Mouse (Mus musculus): ENCODE measurements around the gene Ulk3. TPM values are rescaled to one million over a fixed set of nuclear protein-coding genes. Genes with fewer than 3 reads are reported as not detected.

Gene Ulk3
- polyA plus RNA-seq, 1 experiment from 2014 or later, result 6.4 TPM

GRCm38 (mm10) chr9:57557215-57557614 is 32.0 kb upstream of the Ulk3 start:
- Histone ChIP-seq H3K9ac (no peak overlapping the region), H3K27me3 (replicated peaks) (peaks cover 4% of the 10 kb centered on the region; the same call in 1 of the 2 replicates), H3K4me3 (no peak overlapping the region), H3K27ac (no peak overlapping the region), H3K4me1 (peaks cover 24% of the 10 kb centered on the region), H3K9me3 (replicated peaks) (no peaks in the 10 kb centered on the region), H3K36me3 (no peaks in the 10 kb centered on the region), H3K4me2 (no peak overlapping the region)
- 70% methylated on average over 3 of the region's 3 CpGs for WGBS (ENCODE audit: insufficient replicate concordance)
- ATAC-seq, result no peak

DNA sequence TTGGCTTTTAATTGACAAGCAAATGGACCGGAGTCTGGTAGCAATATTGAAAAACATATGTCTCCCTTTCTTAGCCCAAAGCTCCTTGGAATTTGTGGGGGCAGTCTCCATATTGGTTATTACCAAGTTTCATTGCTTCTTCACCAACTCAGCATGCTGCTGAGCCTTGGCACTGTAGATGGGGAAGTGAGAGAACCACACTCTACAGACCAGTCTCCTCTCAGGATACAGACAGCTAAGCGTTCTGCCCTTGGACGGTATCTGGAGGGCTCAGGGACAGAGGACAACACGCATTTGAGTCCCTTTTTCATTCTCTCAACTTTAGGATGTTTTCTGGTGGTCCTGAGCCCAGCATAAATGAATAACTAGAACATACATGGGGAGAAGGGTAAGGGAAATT is 30.6 kb upstream of the Ulk3 start:
- Histone ChIP-seq H3K9me3 (replicated peaks) (no peaks in the 10 kb centered on the region), H3K4me1 (peaks cover 32% of the 10 kb centered on the region), H3K27me3 (replicated peaks) (peaks cover 4% of the 10 kb centered on the region; the same call in 1 of the 2 replicates), H3K4me2 (no peak overlapping the region), H3K4me3 (no peak overlapping the region), H3K36me3 (no peaks in the 10 kb centered on the region), H3K9ac (no peak overlapping the region), H3K27ac (no peak overlapping the region)
- 65% methylated on average over 4 of the region's 4 CpGs for WGBS (ENCODE audit: insufficient replicate concordance)
- ATAC-seq, result no peak

GRCm38 (mm10) chr9:57559568-57559967 is 29.7 kb upstream of the Ulk3 start:
- H3K9me3 ChIP-seq (replicated peaks), result no peaks in the 10 kb centered on the region
- peaks cover 4% of the 10 kb centered on the region; the same call in 1 of the 2 replicates for H3K27me3 ChIP-seq (replicated peaks)
- peaks cover 36% of the 10 kb centered on the region for H3K4me1 ChIP-seq
- 48% methylated on average over 2 of the region's 2 CpGs for WGBS (ENCODE audit: insufficient replicate concordance)
- H3K36me3 ChIP-seq, result no peaks in the 10 kb centered on the region
- H3K9ac ChIP-seq, result no peak overlapping the region
- H3K4me2 ChIP-seq, result no peak overlapping the region
- no peak for ATAC-seq
- H3K4me3 ChIP-seq, result no peak overlapping the region
- no peak overlapping the region for H3K27ac ChIP-seq

GRCm38 (mm10) chr9:57560263-57560662 is 29.0 kb upstream of the Ulk3 start:
- no peaks in the 10 kb centered on the region for H3K9me3 ChIP-seq (replicated peaks)
- no peak for ATAC-seq
- H3K4me2 ChIP-seq, result peak overlapping the region; percentile 83
- peak overlapping the region; percentile 63; the same call in 1 of the 2 replicates for H3K27ac ChIP-seq
- 25% methylated on average over 7 of the region's 7 CpGs for WGBS (ENCODE audit: insufficient replicate concordance)
- H3K36me3 ChIP-seq, result no peaks in the 10 kb centered on the region
- H3K27me3 ChIP-seq (replicated peaks), result peaks cover 4% of the 10 kb centered on the region; the same call in 1 of the 2 replicates
- H3K4me1 ChIP-seq, result peaks cover 40% of the 10 kb centered on the region
- peak overlapping the region; percentile 70; the same call in 1 of the 2 replicates for H3K9ac ChIP-seq
- peak overlapping the region; percentile 68 for H3K4me3 ChIP-seq

DNA sequence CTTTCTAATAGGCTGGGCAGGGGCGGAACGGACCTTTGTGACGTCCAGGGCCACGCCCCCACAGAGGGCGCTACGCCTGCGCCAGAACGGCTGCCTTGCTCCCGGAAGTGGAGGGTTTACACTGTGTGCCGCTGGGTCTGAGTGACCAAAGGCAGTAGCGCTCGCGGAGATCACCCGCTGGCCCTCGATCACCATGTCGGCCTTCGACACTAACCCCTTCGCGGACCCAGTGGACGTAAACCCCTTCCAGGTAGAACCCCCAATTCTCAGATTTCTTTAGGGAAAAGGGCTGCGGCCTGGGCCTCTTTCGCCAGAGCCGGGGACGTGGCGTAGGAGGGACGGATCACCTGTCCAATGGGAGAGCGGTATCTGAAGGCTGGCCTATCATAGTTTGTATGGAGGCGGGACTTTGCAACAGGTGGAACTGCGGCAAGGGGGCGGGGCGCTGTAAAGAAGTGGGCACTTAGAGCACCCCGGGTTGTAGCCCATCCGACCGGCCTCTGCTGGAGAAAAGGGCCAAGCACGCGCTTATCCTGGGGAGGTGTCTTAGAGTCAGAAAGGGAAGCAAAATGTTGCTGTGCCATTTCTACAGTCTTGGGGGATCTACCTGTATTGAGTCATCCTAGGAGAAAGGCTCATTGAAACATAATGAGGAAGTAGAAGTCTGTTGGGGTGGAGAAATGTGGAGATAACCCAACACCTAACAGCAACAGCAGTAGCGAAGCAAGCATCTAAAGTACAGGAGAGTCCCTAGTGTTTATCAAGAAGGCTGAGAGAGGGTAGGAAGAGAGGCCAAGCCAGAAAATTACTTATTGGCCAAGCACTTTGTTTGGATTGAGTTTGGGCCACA is 28.2 kb upstream of the Ulk3 start, which contains the start of gene Scamp2:
TSS of gene Scamp2 (plus strand) at position 83 of the 850 bp plus-strand sequence.
- H3K9me3 ChIP-seq (replicated peaks), result no peaks in the 10 kb centered on the region
- WGBS (ENCODE audit: insufficient replicate concordance), result under 1% methylated on average over 37 of the region's 37 CpGs
- H3K27me3 ChIP-seq (replicated peaks), result peaks cover 4% of the 10 kb centered on the region; the same call in 1 of the 2 replicates
- H3K9ac ChIP-seq, result peak within 1 kb of the TSS; percentile 70
- peak within 1 kb of the TSS; percentile 63 for H3K27ac ChIP-seq
- H3K36me3 ChIP-seq, result no peaks in the 10 kb centered on the region
- H3K4me3 ChIP-seq, result peak within 1 kb of the TSS; percentile 68
- peaks cover 47% of the 10 kb centered on the region for H3K4me1 ChIP-seq
- ATAC-seq, result peak; percentile 99
- H3K4me2 ChIP-seq, result peak within 1 kb of the TSS; percentile 83

DNA sequence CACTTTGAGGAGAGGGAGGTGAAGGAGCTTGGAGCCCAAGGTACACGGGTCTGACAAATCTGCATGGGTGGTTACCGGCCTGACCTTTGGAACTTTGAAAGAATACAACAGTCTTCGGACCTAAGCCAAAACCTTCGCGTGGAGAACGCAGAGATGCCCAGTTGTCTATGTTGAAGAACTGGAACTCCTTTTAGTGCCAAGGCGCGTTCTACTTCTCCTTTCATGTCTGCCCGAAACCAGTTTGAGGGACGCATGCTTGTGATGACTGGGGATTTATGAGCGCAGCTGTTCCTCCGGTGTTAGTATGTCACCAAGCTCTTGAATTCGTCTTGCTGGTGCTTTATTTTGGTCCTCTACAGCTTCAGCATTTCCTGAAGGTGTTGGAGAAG is 27.5 kb upstream of the Ulk3 start:
- Histone ChIP-seq H3K9ac (peak overlapping the region; percentile 70), H3K4me1 (peaks cover 48% of the 10 kb centered on the region), H3K4me3 (peak overlapping the region; percentile 68), H3K4me2 (peak overlapping the region; percentile 83), H3K27ac (peak overlapping the region; percentile 61), H3K36me3 (no peaks in the 10 kb centered on the region), H3K9me3 (replicated peaks) (no peaks in the 10 kb centered on the region), H3K27me3 (replicated peaks) (peaks cover 4% of the 10 kb centered on the region; the same call in 1 of the 2 replicates)
- WGBS (ENCODE audit: insufficient replicate concordance), result 69% methylated on average over 13 of the region's 13 CpGs
- ATAC-seq, result no peak

- H3K36me3 ChIP-seq, result peaks cover 4% of the 10 kb centered on the region
- peaks cover 4% of the 10 kb centered on the region; the same call in 1 of the 2 replicates for H3K27me3 ChIP-seq (replicated peaks)
- no peak overlapping the region for H3K9ac ChIP-seq
- WGBS (ENCODE audit: insufficient replicate concordance), result 44% methylated on average over 4 of the region's 4 CpGs
- H3K4me3 ChIP-seq, result no peak overlapping the region
- peak overlapping the region; percentile 61; the same call in 1 of the 2 replicates for H3K27ac ChIP-seq
- H3K4me1 ChIP-seq, result peaks cover 51% of the 10 kb centered on the region
- H3K9me3 ChIP-seq (replicated peaks), result no peaks in the 10 kb centered on the region
- peak overlapping the region; percentile 83 for H3K4me2 ChIP-seq
- ATAC-seq, result no peak
These were observed 26.3 kb upstream of the Ulk3 start for GRCm38 (mm10) chr9:57562896-57563372.

- Histone ChIP-seq H3K36me3 (peaks cover 21% of the 10 kb centered on the region), H3K27ac (no peak overlapping the region)
These were observed 24.6 kb upstream of the Ulk3 start for GRCm38 (mm10) chr9:57564609-57565008.

GRCm38 (mm10) chr9:57565741-57566221 is 23.5 kb upstream of the Ulk3 start:
- H3K4me1 ChIP-seq, result peaks cover 44% of the 10 kb centered on the region
- H3K9me3 ChIP-seq (replicated peaks), result no peaks in the 10 kb centered on the region
- no peaks in the 10 kb centered on the region for H3K27me3 ChIP-seq (replicated peaks)
- no peak overlapping the region for H3K4me3 ChIP-seq
- no peak overlapping the region for H3K9ac ChIP-seq
- peaks cover 26% of the 10 kb centered on the region for H3K36me3 ChIP-seq
- 57% methylated on average over 10 of the region's 10 CpGs for WGBS (ENCODE audit: insufficient replicate concordance)
- ATAC-seq, result no peak
- no peak overlapping the region for H3K4me2 ChIP-seq
- H3K27ac ChIP-seq, result no peak overlapping the region

More at GRCm38 (mm10) chr9:57564609-57565008, 24.6 kb upstream of the Ulk3 start:
- H3K4me1 ChIP-seq, result peaks cover 51% of the 10 kb centered on the region
- no peaks in the 10 kb centered on the region for H3K27me3 ChIP-seq (replicated peaks)
- no peak overlapping the region for H3K4me2 ChIP-seq
- no peak overlapping the region for H3K9ac ChIP-seq
- no peaks in the 10 kb centered on the region for H3K9me3 ChIP-seq (replicated peaks)
- H3K4me3 ChIP-seq, result no peak overlapping the region
- ATAC-seq, result no peak
- 86% methylated on average over 6 of the region's 6 CpGs for WGBS (ENCODE audit: insufficient replicate concordance)

DNA sequence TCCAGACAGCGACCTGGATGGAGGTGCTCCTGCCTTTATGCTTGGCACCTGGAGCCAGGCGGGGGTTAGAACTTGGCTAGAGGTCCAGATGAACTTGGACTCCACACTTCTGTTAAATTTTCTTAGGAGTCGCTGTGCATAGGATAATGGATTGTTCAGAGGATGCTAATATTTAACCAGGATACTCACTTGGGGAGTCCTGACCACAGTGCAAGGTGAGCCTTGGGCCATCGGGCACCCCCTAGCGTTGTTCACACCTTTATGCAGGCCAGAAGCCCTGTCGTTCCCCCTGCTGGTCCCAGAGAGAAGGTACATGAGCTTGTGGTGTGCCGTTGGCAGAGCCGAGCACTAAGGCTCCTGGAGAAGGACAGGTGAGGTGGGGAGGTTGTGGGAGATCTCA is 22.4 kb upstream of the Ulk3 start:
- no peaks in the 10 kb centered on the region for H3K9me3 ChIP-seq (replicated peaks)
- no peaks in the 10 kb centered on the region for H3K27me3 ChIP-seq (replicated peaks)
- H3K4me3 ChIP-seq, result no peak overlapping the region
- H3K27ac ChIP-seq, result no peak overlapping the region
- H3K9ac ChIP-seq, result no peak overlapping the region
- 58% methylated on average over 8 of the region's 8 CpGs for WGBS (ENCODE audit: insufficient replicate concordance)
- H3K4me1 ChIP-seq, result peaks cover 37% of the 10 kb centered on the region
- no peak overlapping the region for H3K4me2 ChIP-seq
- ATAC-seq, result no peak
- H3K36me3 ChIP-seq, result peaks cover 34% of the 10 kb centered on the region

DNA sequence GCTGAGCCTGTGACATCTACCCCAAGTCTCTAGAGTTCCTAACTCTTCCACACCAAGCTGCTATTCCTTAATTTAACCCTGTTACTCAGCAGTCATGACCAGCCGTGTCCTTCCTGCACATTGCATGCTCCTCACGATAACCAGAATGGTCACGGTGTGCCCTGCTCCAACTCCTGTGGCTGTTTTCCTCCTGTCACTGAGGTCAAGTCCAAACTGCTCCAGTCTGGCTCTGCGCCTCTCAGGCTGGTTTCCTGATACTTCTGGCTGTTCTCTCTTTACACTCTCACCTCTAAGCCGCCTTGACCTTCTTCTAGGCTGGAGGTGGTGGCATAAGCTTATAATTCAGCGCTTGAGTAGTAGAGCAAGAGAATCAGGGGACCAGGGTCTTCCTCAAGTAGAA is 20.8 kb upstream of the Ulk3 start:
- Histone ChIP-seq H3K9ac (no peak overlapping the region), H3K4me3 (no peak overlapping the region), H3K4me2 (no peak overlapping the region), H3K27ac (no peak overlapping the region), H3K36me3 (peaks cover 34% of the 10 kb centered on the region), H3K4me1 (peaks cover 21% of the 10 kb centered on the region), H3K27me3 (replicated peaks) (no peaks in the 10 kb centered on the region), H3K9me3 (replicated peaks) (no peaks in the 10 kb centered on the region)
- ATAC-seq, result no peak
- 87% methylated on average over 6 of the region's 6 CpGs for WGBS (ENCODE audit: insufficient replicate concordance)

DNA sequence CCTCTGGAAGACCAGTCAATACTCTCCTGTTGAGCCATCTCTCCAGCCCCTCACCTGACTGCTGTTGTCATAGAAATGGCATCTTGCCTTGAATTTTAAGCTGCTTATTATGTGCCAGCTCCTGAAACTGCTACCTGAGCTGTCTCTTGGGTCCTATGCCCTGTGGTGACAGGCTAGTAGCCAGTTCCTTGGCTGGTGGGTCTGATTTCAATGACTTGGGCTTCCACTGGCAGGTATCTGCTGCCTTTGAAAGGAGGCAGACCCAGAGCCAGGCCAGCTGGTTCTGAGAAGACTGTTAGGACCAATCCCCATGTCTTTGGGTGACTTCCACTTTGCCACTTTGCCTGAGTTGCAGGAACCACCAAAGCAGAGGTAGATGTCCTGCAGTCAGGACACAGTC is 14.9 kb upstream of the Ulk3 start:
- Histone ChIP-seq H3K4me3 (no peak overlapping the region), H3K27me3 (replicated peaks) (no peaks in the 10 kb centered on the region), H3K36me3 (peaks cover 39% of the 10 kb centered on the region), H3K4me1 (peaks cover 32% of the 10 kb centered on the region), H3K9me3 (replicated peaks) (no peaks in the 10 kb centered on the region), H3K27ac (no peak overlapping the region), H3K4me2 (no peak overlapping the region), H3K9ac (no peak overlapping the region)
- no peak for ATAC-seq

All from liver, embryonic 12.5 days (tissue).